Mouse (Mus musculus) liver, adult 2 months (tissue): ENCODE data around the gene Clip2.

ENCODE experiments used
- CTCF ChIP-seq: fragments of 200-500 bp; IDR thresholded peaks from 2 replicates; pipeline ENCODE4 v1.5.1; 2011; ENCODE audit warnings: low read depth, low read length, control low read depth
- POLR2A ChIP-seq: fragments of 200-500 bp; IDR thresholded peaks from 2 replicates; pipeline ENCODE4 v1.6.1; 2011; ENCODE audit warnings: low read length, control low read depth; ENCODE audit not compliant: insufficient read depth; ENCODE audit errors: extremely low read depth

- TF ChIP-seq CTCF (no peak), POLR2A (no peak)
These were observed 88.0 kb downstream of the Clip2 start for GRCm38 (mm10) chr5:134464225-134464624.
